Mouse (Mus musculus) CD4-positive, CD25-positive, alpha-beta regulatory T cell, adult 4 months (primary cell): ENCODE measurements around the gene Plekhg5. TPM values are rescaled to one million over a fixed set of nuclear protein-coding genes. Genes with fewer than 3 reads are reported as not detected.

Experiments used
- ATAC-seq: one replicate; pipeline ENCODE4 v1.8.0; 2017
- polyA plus RNA-seq, 2 experiments: library from polyadenylated mRNA; unstranded; fragments of 100-300 nt; shearing (Covaris generic); gene quantifications; one replicate each; pipeline ENCODE4 v1.2.1; 2017

Gene Plekhg5
- polyA plus RNA-seq, 2 experiments from 2014 or later = 1.7 to 2.4 TPM

- no peak for ATAC-seq
Measured at GRCm38 (mm10) chr4:152146033-152146827, 73.9 kb downstream of the Plekhg5 start.

GRCm38 (mm10) chr4:152150546-152150945 is 78.2 kb downstream of the Plekhg5 start:
- no peak for ATAC-seq

GRCm38 (mm10) chr4:152151451-152151965 is 79.2 kb downstream of the Plekhg5 start:
- ATAC-seq = no peak

GRCm38 (mm10) chr4:152151966-152152544 is 79.8 kb downstream of the Plekhg5 start, which contains the start of gene Espn:
TSS of gene Espn (minus strand) at chr4:152152371.
- no peak for ATAC-seq

GRCm38 (mm10) chr4:152153771-152154177 is 81.5 kb downstream of the Plekhg5 start:
- ATAC-seq = peak; percentile 94

- ATAC-seq = no peak
Measured at GRCm38 (mm10) chr4:152155019-152155418, 82.7 kb downstream of the Plekhg5 start.

GRCm38 (mm10) chr4:152157779-152158584 is 85.7 kb downstream of the Plekhg5 start:
- ATAC-seq = no peak

- ATAC-seq = no peak
Measured at GRCm38 (mm10) chr4:152158585-152159284, 86.4 kb downstream of the Plekhg5 start, which contains the start of gene Hes2. TSS of gene Hes2 (plus strand) at chr4:152158867.

- ATAC-seq = no peak
Measured at GRCm38 (mm10) chr4:152159285-152159678, 87.0 kb downstream of the Plekhg5 start.

GRCm38 (mm10) chr4:152160748-152161147 is 88.5 kb downstream of the Plekhg5 start:
- ATAC-seq = no peak

- ATAC-seq = no peak
Measured at GRCm38 (mm10) chr4:152161601-152162000, 89.3 kb downstream of the Plekhg5 start.

GRCm38 (mm10) chr4:152162748-152163147 is 90.5 kb downstream of the Plekhg5 start:
- no peak for ATAC-seq

Other genes starting within 250 kb of the Plekhg5 start
- 10 to 100 TPM; 32.6 to 41.5 TPM for gene Camta1, start 210.6 kb upstream of the Plekhg5 start, polyA plus RNA-seq
- 10 to 100 TPM; 25.8 to 42.0 TPM for gene Dnajc11, start 138.8 kb upstream of the Plekhg5 start, polyA plus RNA-seq
- gene Thap3, start 83.5 kb upstream of the Plekhg5 start, polyA plus RNA-seq = 100 to 1,000 TPM; 126 to 167 TPM
- 1 to 10 TPM; 1.8 to 5.0 TPM for gene Phf13, start 76.2 kb upstream of the Plekhg5 start, polyA plus RNA-seq
- gene Klhl21, start 63.7 kb upstream of the Plekhg5 start, polyA plus RNA-seq = 1 to 10 TPM; 4.0 to 4.4 TPM
- gene Zbtb48, start 44.8 kb upstream of the Plekhg5 start, polyA plus RNA-seq = 10 to 100 TPM; 19.9 to 26.7 TPM
- not detected for gene Tas1r1, start 33.9 kb upstream of the Plekhg5 start, polyA plus RNA-seq
- gene Nol9, start 33.2 kb upstream of the Plekhg5 start, polyA plus RNA-seq = 10 to 100 TPM; 11.3 to 14.9 TPM
- gene Tnfrsf25, start 43.4 kb downstream of the Plekhg5 start, polyA plus RNA-seq = 100 to 1,000 TPM; 125 to 170 TPM
- 1 to 10 TPM; 9.5 to 9.9 TPM for gene Espn, start 79.9 kb downstream of the Plekhg5 start, polyA plus RNA-seq
- gene Hes2, start 86.4 kb downstream of the Plekhg5 start, polyA plus RNA-seq = not detected
- gene Acot7, start 105.6 kb downstream of the Plekhg5 start, polyA plus RNA-seq = 100 to 1,000 TPM; 108 to 145 TPM
- gene Gpr153, start 201.7 kb downstream of the Plekhg5 start, polyA plus RNA-seq = under 1 TPM in 1 of 2 experiments, not detected in 1; 0.13 TPM
- not detected for gene Hes3, start 219.2 kb downstream of the Plekhg5 start, polyA plus RNA-seq
- gene Icmt, start 224.7 kb downstream of the Plekhg5 start, polyA plus RNA-seq = 1 to 10 TPM; 3.9 to 8.2 TPM
- gene Rnf207, start 246.5 kb downstream of the Plekhg5 start, polyA plus RNA-seq = not detected